Mouse (Mus musculus) midbrain, embryonic 10.5 days (tissue): ENCODE data around the gene Zan. TPM values are rescaled to one million over a fixed set of nuclear protein-coding genes. Genes with fewer than 3 reads are reported as not detected.

ENCODE experiments used
- DNase-seq: peaks from one replicate; pipeline ENCODE4 v3.0.0-alpha.2; 2017; ENCODE audit warnings: low spot score
- H3K27ac ChIP-seq: fragments of 300-500 bp; sonication (generic); replicated peaks from 2 replicates; pipeline ENCODE4 v1.5.1; 2016; ENCODE audit warnings: mild to moderate bottlenecking
- H3K27me3 ChIP-seq: fragments of 300-500 bp; sonication (generic); 2 replicates; pipeline ENCODE4 v1.6.1; 2016; ENCODE audit warnings: low read depth, mild to moderate bottlenecking; ENCODE audit not compliant: poor library complexity, severe bottlenecking
- H3K36me3 ChIP-seq: fragments of 300-500 bp; sonication (generic); 2 replicates; pipeline ENCODE4 v1.6.1; 2016; ENCODE audit warnings: mild to moderate bottlenecking, moderate library complexity
- H3K4me1 ChIP-seq: fragments of 300-500 bp; sonication (generic); 2 replicates; pipeline ENCODE4 v1.6.1; 2016
- H3K4me3 ChIP-seq: fragments of 300-500 bp; sonication (generic); 2 replicates; pipeline ENCODE4 v1.5.1; 2016; ENCODE audit warnings: mild to moderate bottlenecking, moderate library complexity
- H3K9me3 ChIP-seq: fragments of 300-500 bp; sonication (generic); replicated peaks from 2 replicates; pipeline ENCODE4 v1.6.1; 2016; ENCODE audit warnings: mild to moderate bottlenecking
- WGBS: fragments of 180-500 bp; shearing (Covaris S2); methylation state at CpG from one replicate; pipeline ENCODE4 v1.1.7; 2016; 5-methylcytosine and 5-hydroxymethylcytosine counted together
- polyA plus RNA-seq: library from polyadenylated mRNA; unstranded; fragments of >200 nt; fragmentation: Nextera tagmentation; extraction: Ambion mirVana; gene quantifications from 2 replicates; pipeline ENCODE4 v1.2.1, GENCODE M21; 2016

Gene Zan
- 0.07 and 0.09 TPM in 2 replicates for polyA plus RNA-seq

DNA sequence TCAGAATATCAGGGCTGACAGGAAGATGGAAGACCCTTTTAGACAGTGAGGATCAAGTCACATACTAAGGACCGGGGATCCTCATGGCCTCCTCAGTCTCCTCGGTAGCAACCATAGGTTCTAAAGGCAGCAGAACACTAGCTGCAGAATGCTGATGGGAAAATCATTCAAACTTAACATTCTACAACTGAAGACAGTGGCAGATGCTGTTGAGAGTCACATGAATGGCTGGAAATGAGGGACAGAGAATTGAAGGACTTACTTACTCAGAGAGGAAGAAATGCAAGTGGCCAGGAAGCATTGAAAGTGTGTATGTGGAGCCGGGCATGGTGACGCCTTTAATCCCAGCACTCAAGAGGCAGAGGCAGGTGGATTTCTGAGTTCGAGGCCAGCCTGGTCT lies at the start of gene Zan:
Zan (minus strand) TSS at position 101 of the 400 bp plus-strand sequence.
- no peak for DNase-seq
- peaks cover 26% of the 10 kb centered on the region for H3K4me1 ChIP-seq
- H3K9me3 ChIP-seq, result no peaks in the 10 kb centered on the region
- no peaks in the 10 kb centered on the region for H3K27me3 ChIP-seq
- 88% methylated on average over 5 of the region's 5 CpGs for WGBS
- no peaks in the 10 kb centered on the region for H3K36me3 ChIP-seq
- H3K27ac ChIP-seq, result no peak within 1 kb of the TSS
- no peak within 1 kb of the TSS for H3K4me3 ChIP-seq

DNA sequence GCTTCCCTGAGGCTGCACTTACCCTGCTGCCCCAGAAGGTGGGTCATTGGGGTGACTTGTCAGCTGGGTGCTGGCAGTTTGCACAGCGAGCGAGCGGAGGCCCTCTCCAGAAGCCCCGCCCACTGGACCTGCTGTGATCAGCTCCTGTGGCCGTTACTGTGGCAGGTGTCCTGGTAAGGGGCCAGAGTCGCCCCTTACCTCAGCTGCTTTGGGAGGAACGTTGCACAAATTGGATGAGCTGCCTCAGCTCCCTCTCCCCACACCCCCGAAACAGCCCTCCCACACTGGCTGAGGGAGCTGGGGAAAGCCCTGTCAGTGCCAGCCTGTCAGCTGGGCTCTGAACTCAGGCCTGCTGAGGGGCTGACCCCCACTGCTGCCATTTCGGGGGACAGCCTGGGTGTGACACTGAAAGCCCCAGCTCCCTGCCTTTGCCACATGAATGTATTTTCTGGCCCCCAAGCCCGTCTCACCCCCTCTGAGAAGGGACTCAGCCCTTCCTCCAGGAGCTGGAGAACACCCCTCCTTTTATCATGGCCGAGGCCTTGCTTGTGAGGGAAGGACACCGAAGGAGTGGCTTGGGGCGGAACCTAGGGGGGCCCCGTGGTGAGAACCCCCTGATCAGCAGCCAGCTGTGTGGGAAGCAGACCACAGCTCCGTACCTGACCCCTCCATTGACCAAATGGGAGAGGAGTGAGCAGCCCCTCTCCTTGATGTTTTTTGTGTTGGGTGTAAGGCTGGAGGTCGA lies 49.5 kb upstream of the Zan start:
- 55% methylated on average over 16 of the region's 16 CpGs for WGBS
- Histone ChIP-seq H3K36me3 (peaks cover 93% of the 10 kb centered on the region), H3K4me1 (peaks cover 73% of the 10 kb centered on the region), H3K9me3 (no peaks in the 10 kb centered on the region), H3K4me3 (peak overlapping the region; percentile 29), H3K27ac (peak overlapping the region; percentile 52; the same call in 1 of the 2 replicates), H3K27me3 (no peaks in the 10 kb centered on the region)
- no peak for DNase-seq

DNA sequence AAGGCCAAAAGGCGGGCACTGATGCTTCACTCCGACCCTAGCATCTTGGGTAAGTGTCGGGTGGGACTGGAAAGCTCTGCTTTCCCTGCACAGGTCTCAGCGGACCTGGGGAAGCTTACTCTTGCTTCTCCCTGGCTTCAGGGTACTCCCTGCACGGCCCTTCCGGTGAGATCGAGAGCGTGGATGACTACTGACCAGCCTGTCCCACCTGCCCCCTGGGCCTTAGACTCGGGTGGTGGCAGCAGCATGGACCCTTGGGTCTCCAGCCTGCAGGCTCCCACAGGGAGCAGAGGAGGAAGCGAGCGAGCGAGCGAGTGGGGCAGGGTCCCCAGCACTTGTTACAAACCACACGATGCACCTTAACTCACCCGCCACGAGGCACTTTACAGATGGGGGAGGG lies 48.6 kb upstream of the Zan start:
- Histone ChIP-seq H3K4me1 (peaks cover 64% of the 10 kb centered on the region), H3K27ac (0 out of 2 replicates have a peak overlapping the region, but pooled peaks have one; percentile 34), H3K4me3 (peak overlapping the region; percentile 14; the same call in 1 of the 2 replicates), H3K27me3 (no peaks in the 10 kb centered on the region), H3K36me3 (peaks cover 99% of the 10 kb centered on the region), H3K9me3 (no peaks in the 10 kb centered on the region)
- DNase-seq, result no peak
- 84% methylated on average over 16 of the region's 16 CpGs for WGBS

DNA sequence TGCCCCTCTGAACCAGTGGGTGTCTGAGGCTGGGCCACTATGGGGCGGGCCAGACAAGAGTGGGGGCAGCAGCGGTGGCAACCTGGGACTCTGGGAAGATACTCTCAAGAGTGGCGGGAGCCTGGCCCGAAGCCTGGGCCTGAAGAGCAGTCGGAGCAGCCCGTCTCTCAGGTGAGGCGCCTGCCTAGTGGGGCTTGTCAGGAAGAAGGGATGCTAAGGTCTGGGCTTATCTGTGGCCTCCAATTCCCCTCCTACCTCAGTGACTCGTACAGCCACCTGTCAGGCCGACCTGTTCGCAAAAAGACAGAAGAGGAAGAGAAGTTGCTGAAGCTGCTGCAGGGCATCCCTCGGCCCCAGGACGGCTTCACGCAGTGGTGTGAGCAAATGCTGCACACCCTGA lies 47.8 kb upstream of the Zan start:
- no peaks in the 10 kb centered on the region for H3K9me3 ChIP-seq
- peaks cover 56% of the 10 kb centered on the region for H3K4me1 ChIP-seq
- H3K4me3 ChIP-seq, result peak overlapping the region; percentile 14; the same call in 1 of the 2 replicates
- DNase-seq, result no peak
- H3K27ac ChIP-seq, result peak overlapping the region; percentile 30; the same call in 1 of the 2 replicates
- peaks cover 100% of the 10 kb centered on the region for H3K36me3 ChIP-seq
- WGBS, result 92% methylated on average over 13 of the region's 13 CpGs
- no peaks in the 10 kb centered on the region for H3K27me3 ChIP-seq

DNA sequence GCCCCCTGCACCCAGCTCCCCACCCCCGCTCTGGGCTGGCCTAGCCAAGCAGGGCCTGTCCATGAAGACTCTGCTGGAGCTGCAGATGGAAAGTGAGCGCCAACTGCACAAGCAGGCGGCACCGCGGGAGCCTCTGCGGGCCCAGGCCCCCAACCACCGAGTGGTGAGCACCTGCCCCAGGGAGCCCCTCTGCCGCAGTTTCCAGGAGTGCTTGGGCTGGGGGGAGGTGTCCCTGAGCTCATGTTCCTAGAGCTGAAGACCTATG lies 47.3 kb upstream of the Zan start:
- Histone ChIP-seq H3K27ac (peak overlapping the region; percentile 42), H3K36me3 (peaks cover 100% of the 10 kb centered on the region), H3K4me3 (0 out of 2 replicates have a peak overlapping the region, but pooled peaks have one; percentile 14), H3K27me3 (no peaks in the 10 kb centered on the region), H3K4me1 (peaks cover 51% of the 10 kb centered on the region), H3K9me3 (no peaks in the 10 kb centered on the region)
- DNase-seq, result no peak
- 91% methylated on average over 8 of the region's 8 CpGs for WGBS

DNA sequence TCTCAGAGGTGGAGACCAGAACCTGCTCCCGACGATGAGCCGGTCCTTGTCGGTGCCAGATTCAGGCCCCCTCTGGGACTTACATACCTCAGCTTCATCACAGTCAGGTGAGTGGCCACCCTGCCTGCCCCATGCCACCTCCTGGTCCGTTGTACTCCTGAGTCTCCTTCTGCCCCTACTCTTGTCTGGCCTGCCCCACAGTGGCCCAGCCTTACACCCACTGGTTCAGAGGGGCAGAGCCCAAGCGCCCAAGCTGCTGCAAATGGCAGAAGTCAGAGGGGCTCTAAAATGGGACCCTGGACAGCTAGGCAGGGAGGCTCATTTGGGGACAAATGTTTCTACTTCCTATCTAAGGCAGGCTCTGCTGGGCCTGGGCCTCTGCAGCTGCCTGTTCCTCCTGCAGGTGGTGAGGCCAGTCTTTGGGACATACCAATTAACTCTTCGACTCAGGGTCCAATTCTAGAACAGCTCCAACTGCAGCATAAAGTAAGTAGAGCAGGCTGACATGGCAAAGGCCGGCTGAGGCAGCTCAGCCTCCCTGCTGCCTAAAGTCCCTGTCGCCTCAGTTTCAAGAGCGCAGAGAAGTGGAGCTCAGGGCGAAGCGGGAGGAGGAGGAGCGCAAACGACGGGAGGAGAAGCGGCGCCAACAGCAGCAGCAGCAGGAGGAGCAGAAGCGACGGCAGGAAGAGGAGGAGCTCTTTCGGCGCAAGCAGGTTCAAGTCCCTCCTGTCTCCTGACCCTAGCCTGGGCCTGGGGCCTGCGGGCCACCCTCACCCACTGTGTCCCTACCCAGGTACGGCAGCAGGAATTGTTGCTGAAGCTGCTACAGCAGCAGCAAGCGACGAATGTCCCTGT lies 46.8 kb upstream of the Zan start:
- H3K9me3 ChIP-seq, result no peaks in the 10 kb centered on the region
- 83% methylated on average over 25 of the region's 25 CpGs for WGBS

DNA sequence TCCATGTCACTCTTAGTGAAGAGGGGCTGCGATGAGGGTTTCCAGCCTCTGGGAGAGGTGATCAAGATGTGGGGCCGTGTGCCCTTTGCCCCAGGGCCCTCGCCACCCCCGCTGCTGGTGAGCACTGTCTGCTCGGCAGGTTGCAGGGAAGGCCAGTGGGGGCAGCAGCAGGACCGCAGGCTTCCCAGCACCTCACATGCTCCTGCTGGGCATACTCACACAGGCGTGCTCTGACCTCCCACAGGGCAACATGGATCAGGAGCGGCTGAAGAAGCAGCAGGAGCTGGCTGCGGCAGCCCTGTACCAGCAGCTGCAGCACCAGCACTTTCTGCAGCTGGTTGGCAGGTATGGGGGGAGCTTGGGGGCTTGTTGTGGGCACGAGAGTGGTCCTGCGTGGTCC lies 45.8 kb upstream of the Zan start:
- Histone ChIP-seq H3K27me3 (no peaks in the 10 kb centered on the region), H3K27ac (peak overlapping the region; percentile 2; the same call in 1 of the 2 replicates), H3K4me1 (peaks cover 37% of the 10 kb centered on the region), H3K9me3 (no peaks in the 10 kb centered on the region), H3K4me3 (no peak overlapping the region), H3K36me3 (peaks cover 100% of the 10 kb centered on the region)
- 77% methylated on average over 11 of the region's 11 CpGs for WGBS
- no peak for DNase-seq

More for the DNA sequence above, 46.8 kb upstream of the Zan start:
- H3K36me3 ChIP-seq, result peaks cover 100% of the 10 kb centered on the region
- H3K4me3 ChIP-seq, result 0 out of 2 replicates have a peak overlapping the region, but pooled peaks have one; percentile 16
- no peak for DNase-seq
- peak overlapping the region; percentile 42 for H3K27ac ChIP-seq
- no peaks in the 10 kb centered on the region for H3K27me3 ChIP-seq
- H3K4me1 ChIP-seq, result peaks cover 46% of the 10 kb centered on the region

DNA sequence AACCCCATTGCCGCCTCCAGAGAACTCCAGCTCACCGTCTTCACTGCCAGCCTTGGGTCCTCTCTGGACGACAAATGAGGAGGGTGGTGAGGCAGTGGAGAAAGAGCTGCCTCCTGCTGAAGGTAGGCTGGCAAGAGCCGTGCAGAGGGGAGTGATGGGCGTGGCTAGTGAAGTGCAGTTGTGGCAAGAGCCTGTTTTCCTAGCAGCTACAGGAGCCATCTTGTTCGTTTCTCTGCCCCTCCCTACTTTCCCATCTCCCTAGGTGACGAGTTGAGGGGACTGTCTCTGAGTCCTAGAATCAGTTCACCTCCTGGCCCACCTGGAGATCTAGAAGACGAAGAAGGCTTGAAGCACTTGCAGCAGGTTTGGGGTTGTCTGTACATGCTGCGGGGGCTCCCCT lies 45.0 kb upstream of the Zan start:
- H3K9me3 ChIP-seq, result no peaks in the 10 kb centered on the region
- H3K36me3 ChIP-seq, result peaks cover 99% of the 10 kb centered on the region
- DNase-seq, result no peak
- 77% methylated on average over 9 of the region's 9 CpGs for WGBS
- H3K4me3 ChIP-seq, result no peak overlapping the region
- H3K27ac ChIP-seq, result no peak overlapping the region
- no peaks in the 10 kb centered on the region for H3K27me3 ChIP-seq
- peaks cover 29% of the 10 kb centered on the region for H3K4me1 ChIP-seq

DNA sequence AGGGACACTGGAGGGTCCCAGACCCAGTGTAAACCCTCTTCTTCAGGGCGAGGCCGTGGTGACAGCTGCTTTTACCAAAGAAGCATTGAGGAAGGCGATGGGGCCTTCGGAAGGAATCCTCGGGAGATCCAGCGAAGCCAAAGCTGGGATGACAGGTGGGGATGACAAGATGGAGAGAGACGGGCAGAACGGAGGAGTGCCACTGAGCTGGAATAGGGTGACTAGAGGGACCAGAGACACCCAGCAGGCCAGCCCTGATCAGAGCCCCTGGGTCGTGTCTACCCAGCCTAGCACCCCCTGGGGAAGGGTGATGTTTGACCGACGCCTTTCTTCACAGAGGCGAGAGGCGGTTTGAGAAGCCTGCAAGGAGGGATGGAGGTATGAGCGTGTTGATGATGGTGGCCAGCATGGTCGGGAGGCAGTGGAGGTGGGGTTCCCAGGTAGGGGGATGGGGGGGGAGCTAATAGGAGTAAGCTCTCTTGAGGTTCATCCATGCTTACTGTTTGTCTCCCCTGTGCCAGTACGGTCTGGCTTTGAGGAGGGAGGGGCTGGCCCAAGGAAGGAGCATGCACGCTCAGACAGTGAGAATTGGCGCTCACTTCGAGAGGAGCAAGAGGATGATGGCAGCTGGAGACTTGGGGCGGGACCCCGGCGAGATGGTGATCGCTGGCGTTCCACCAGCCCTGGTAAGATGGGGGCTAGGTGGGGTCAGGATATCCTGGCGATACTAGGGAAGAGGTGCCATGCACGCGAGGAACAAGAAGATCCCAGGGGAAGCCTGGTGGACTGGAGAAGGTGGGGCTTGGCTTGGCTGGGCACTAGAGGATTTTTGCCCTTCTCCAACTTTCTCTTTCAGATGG lies 43.1 kb upstream of the Zan start:
- Histone ChIP-seq H3K27me3 (no peaks in the 10 kb centered on the region), H3K9me3 (no peaks in the 10 kb centered on the region), H3K27ac (no peak overlapping the region), H3K4me3 (peak overlapping the region; percentile 14; the same call in 1 of the 2 replicates), H3K36me3 (peaks cover 89% of the 10 kb centered on the region), H3K4me1 (peaks cover 23% of the 10 kb centered on the region)
- DNase-seq, result no peak
- WGBS, result 92% methylated on average over 27 of the region's 27 CpGs

DNA sequence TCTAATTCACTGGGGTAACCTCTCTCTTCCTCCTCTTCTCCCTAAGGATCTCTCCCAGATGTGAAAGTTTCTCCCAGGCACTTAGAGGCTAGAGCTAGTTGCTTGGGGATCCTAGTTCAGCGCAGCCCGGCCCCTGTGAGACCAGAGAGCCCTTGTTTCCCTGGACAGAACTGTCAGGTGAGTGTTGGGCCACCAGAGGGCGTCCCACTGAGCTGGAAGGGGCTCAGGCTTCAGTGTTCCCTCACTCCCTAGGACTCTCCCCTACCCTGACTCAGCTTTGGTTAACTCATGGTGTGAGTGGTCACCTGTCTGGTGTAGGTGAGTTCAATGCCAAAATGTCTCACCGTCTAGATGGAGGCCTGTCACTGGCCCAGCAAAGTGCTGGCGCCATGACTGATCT lies 41.6 kb upstream of the Zan start, which contains the start of gene Gigyf1:
Gigyf1 (plus strand) TSS at position 113 of the 400 bp plus-strand sequence.
- no peaks in the 10 kb centered on the region for H3K27me3 ChIP-seq
- H3K27ac ChIP-seq, result no peak within 1 kb of the TSS
- H3K9me3 ChIP-seq, result no peaks in the 10 kb centered on the region
- WGBS, result 79% methylated on average over 5 of the region's 5 CpGs
- no peak for DNase-seq
- H3K4me1 ChIP-seq, result peaks cover 27% of the 10 kb centered on the region
- peaks cover 85% of the 10 kb centered on the region for H3K36me3 ChIP-seq
- no peak within 1 kb of the TSS for H3K4me3 ChIP-seq

DNA sequence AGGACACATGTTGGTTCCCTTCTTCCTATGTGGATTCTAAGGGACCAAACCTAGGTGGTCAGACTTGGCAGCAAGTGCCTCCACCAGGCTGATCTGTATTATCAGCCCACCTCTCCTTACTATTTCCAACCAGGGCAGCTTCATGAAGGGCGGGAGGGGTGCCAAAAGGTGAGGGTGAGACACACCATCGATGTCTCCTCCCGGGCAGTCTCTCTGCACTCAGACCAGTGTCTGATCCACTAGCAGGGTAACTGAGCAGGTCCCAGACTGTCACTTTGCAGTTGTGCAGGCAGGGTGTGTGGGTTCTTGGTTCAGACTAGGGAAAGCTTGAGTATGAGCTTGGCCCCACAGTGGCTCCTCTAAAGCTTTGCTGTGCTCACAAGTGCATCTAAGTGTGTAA lies 37.9 kb upstream of the Zan start:
- Histone ChIP-seq H3K27me3 (no peaks in the 10 kb centered on the region), H3K4me3 (no peak overlapping the region; the same call in 1 of the 2 replicates), H3K9me3 (no peaks in the 10 kb centered on the region), H3K27ac (no peak overlapping the region), H3K36me3 (peaks cover 55% of the 10 kb centered on the region), H3K4me1 (peaks cover 54% of the 10 kb centered on the region)
- 98% methylated on average over 3 of the region's 3 CpGs for WGBS
- DNase-seq, result no peak
